Mouse (Mus musculus): ENCODE measurements around the gene Usp48. TPM values are rescaled to one million over a fixed set of nuclear protein-coding genes. Genes with fewer than 3 reads are reported as not detected.

The Usp48 gene
- total RNA-seq, 2 experiments from 2014 or later, result 135 to 136 TPM

Other genes starting within 250 kb of the Usp48 start
- 100 to 1,000 TPM; 446 to 465 TPM for gene Cdc42, start 236.0 kb upstream of the Usp48 start, total RNA-seq (2021)
- gene Cela3a, start 184.0 kb upstream of the Usp48 start, total RNA-seq (2021), result not detected
- not detected for gene Cela3b, start 163.2 kb upstream of the Usp48 start, total RNA-seq (2021)
- not detected for gene 1700013G24Rik, start 140.5 kb upstream of the Usp48 start, total RNA-seq (2021)
- 10 to 100 TPM; 13.7 to 14.8 TPM for gene Hspg2, start 125.0 kb upstream of the Usp48 start, total RNA-seq (2021)
- not detected for gene Ldlrad2, start 19.2 kb upstream of the Usp48 start, total RNA-seq (2021)
- gene Rap1gap, start 71.0 kb downstream of the Usp48 start, total RNA-seq (2021), result 100 to 1,000 TPM; 206 to 220 TPM
- gene Alpl, start 202.6 kb downstream of the Usp48 start, total RNA-seq (2021), result 1 to 10 TPM; 6.0 to 7.4 TPM